Mouse (Mus musculus): ENCODE measurements around the gene Hmgcr. TPM values are rescaled to one million over a fixed set of nuclear protein-coding genes. Genes with fewer than 3 reads are reported as not detected.

Hmgcr gene
- polyA plus RNA-seq, 1 experiment from 2014 or later, result 51.3 TPM

Other genes with a start within 250 kb of the Hmgcr start
- gene Ankdd1b, start 199.7 kb downstream of the Hmgcr start, polyA plus RNA-seq (2014; fragmentation: Nextera tagmentation; extraction: Ambion mirVana), result 0.30 and 0.31 TPM in 2 replicates
- gene Gm17622, start 180.2 kb downstream of the Hmgcr start, polyA plus RNA-seq (2014; fragmentation: Nextera tagmentation; extraction: Ambion mirVana), result not detected in 2 replicates
- gene Polk, start 128.4 kb downstream of the Hmgcr start, polyA plus RNA-seq (2014; fragmentation: Nextera tagmentation; extraction: Ambion mirVana), result 5.8 and 7.6 TPM in 2 replicates
- gene Col4a3bp, start 128.3 kb downstream of the Hmgcr start, polyA plus RNA-seq (2014; fragmentation: Nextera tagmentation; extraction: Ambion mirVana), result 8.2 and 10.1 TPM in 2 replicates
- gene Ankrd31, start 77.3 kb upstream of the Hmgcr start, polyA plus RNA-seq (2014; fragmentation: Nextera tagmentation; extraction: Ambion mirVana), result not detected in 2 replicates